ENCODE assay signal across 9 mouse cellular contexts in genomic region chr2:35583406-35583805, GRCm38 (mm10). TPM values are rescaled to one million over a fixed set of nuclear protein-coding genes. Genes with fewer than 3 reads are reported as not detected.
DNase-seq lines count a peak whose midpoint lies in the region; ATAC-seq lines count a peak whose summit lies in the region.
"Had no signal": no experiment of that assay in that cellular context is flagged by ENCODE, and none has a peak within 500 bp of the region (broad histone marks: within the 10 kb centered on the region; RNA-seq: fewer than 3 reads in every experiment).

No protein-coding gene starts in this region.

- no peak for ATAC-seq in forebrain, embryonic 12.5 days (ENCODE audit: low FRiP score)
- no peak for ATAC-seq in forebrain, embryonic 16.5 days
- no peak for ATAC-seq in liver, embryonic 15.5 days (ENCODE audit: insufficient read depth)
- ATAC-seq in neural tube, embryonic 14.5 days (ENCODE audit: low read depth): no peak
- ATAC-seq: Patski had no signal

- peak overlapping the region; percentile 98 for H3K4me2 ChIP-seq in forebrain, embryonic 12.5 days
- H3K4me2 ChIP-seq in forebrain, embryonic 16.5 days (ENCODE audit: low read length): no peak overlapping the region
- peak overlapping the region; percentile 63 for H3K4me2 ChIP-seq in liver, embryonic 15.5 days
- H3K4me2 ChIP-seq in neural tube, embryonic 14.5 days (ENCODE audit: low read depth, low read length): peak overlapping the region; percentile 86; the same call in 1 of the 2 replicates

- H3K27ac ChIP-seq in forebrain, embryonic 12.5 days: no peak overlapping the region
- H3K27ac ChIP-seq in forebrain, embryonic 16.5 days (ENCODE audit: low read length): no peak overlapping the region
- H3K27ac ChIP-seq in liver, embryonic 15.5 days (replicated peaks): no peak overlapping the region
- no peak overlapping the region for H3K27ac ChIP-seq in neural tube, embryonic 14.5 days (ENCODE audit: low read depth, low read length)

- 43% methylated on average over 5 of the region's 5 CpGs for WGBS in forebrain, embryonic 12.5 days
- 59% methylated on average over 5 of the region's 5 CpGs for WGBS in forebrain, embryonic 16.5 days
- 44% methylated on average over 5 of the region's 5 CpGs for WGBS in liver, embryonic 15.5 days (ENCODE audit: insufficient replicate concordance)
- 48% methylated on average over 5 of the region's 5 CpGs for WGBS in neural tube, embryonic 14.5 days

- no peak overlapping the region for H3K4me3 ChIP-seq in forebrain, embryonic 12.5 days (replicated peaks)
- no peak overlapping the region for H3K4me3 ChIP-seq in forebrain, embryonic 16.5 days (replicated peaks; ENCODE audit: low read length)
- H3K4me3 ChIP-seq in liver, embryonic 15.5 days (replicated peaks): no peak overlapping the region
- no peak overlapping the region for H3K4me3 ChIP-seq in neural tube, embryonic 14.5 days (ENCODE audit: low read depth, low read length)

- no peaks in the 10 kb centered on the region for H3K36me3 ChIP-seq in forebrain, embryonic 12.5 days (replicated peaks)
- no peaks in the 10 kb centered on the region for H3K36me3 ChIP-seq in forebrain, embryonic 16.5 days (ENCODE audit: control insufficient read depth, insufficient read depth)
- H3K36me3 ChIP-seq in liver, embryonic 15.5 days (replicated peaks): no peaks in the 10 kb centered on the region
- H3K36me3 ChIP-seq in neural tube, embryonic 14.5 days (ENCODE audit: control insufficient read depth, insufficient read depth, low read length): no peaks in the 10 kb centered on the region

- H3K9ac ChIP-seq in forebrain, embryonic 12.5 days: no peak overlapping the region
- H3K9ac ChIP-seq in forebrain, embryonic 16.5 days (replicated peaks; ENCODE audit: low read depth, low read length): no peak overlapping the region
- no peak overlapping the region for H3K9ac ChIP-seq in liver, embryonic 15.5 days
- H3K9ac ChIP-seq in neural tube, embryonic 14.5 days (replicated peaks; ENCODE audit: low read depth, low read length): no peak overlapping the region

- no peaks in the 10 kb centered on the region for H3K9me3 ChIP-seq in forebrain, embryonic 12.5 days
- no peaks in the 10 kb centered on the region for H3K9me3 ChIP-seq in forebrain, embryonic 16.5 days (ENCODE audit: control insufficient read depth, low read length)
- H3K9me3 ChIP-seq in liver, embryonic 15.5 days (replicated peaks): no peaks in the 10 kb centered on the region
- no peaks in the 10 kb centered on the region for H3K9me3 ChIP-seq in neural tube, embryonic 14.5 days (ENCODE audit: control insufficient read depth, low read length)

- DNase-seq in kidney, postnatal 36 days: peak; percentile 20 to 46
- DNase-seq in kidney, postnatal 10 days: no peak
- DNase-seq in layer of hippocampus, adult 9-10 months (ENCODE audit: low spot score): no peak
- no peak for DNase-seq in cerebellum, adult 9-11 months

- peaks cover 92% of the 10 kb centered on the region for H3K27me3 ChIP-seq in forebrain, embryonic 12.5 days
- peaks cover 20% of the 10 kb centered on the region for H3K27me3 ChIP-seq in forebrain, embryonic 16.5 days (replicated peaks; ENCODE audit: control insufficient read depth, insufficient read depth, low read length)
- H3K27me3 ChIP-seq in liver, embryonic 15.5 days: peaks cover 97% of the 10 kb centered on the region
- peaks cover 21% of the 10 kb centered on the region for H3K27me3 ChIP-seq in neural tube, embryonic 14.5 days (ENCODE audit: control insufficient read depth, insufficient read depth, low read length)
- H3K27me3 ChIP-seq: Patski had no signal

- H3K4me1 ChIP-seq in forebrain, embryonic 12.5 days: peaks cover 37% of the 10 kb centered on the region
- peaks cover 19% of the 10 kb centered on the region for H3K4me1 ChIP-seq in forebrain, embryonic 16.5 days (replicated peaks; ENCODE audit: control insufficient read depth, insufficient read depth, low read length)
- H3K4me1 ChIP-seq in liver, embryonic 15.5 days (replicated peaks): peaks cover 4% of the 10 kb centered on the region; the same call in 1 of the 2 replicates
- H3K4me1 ChIP-seq in neural tube, embryonic 14.5 days (ENCODE audit: control insufficient read depth, insufficient read depth, low read length): peaks cover 19% of the 10 kb centered on the region

RNA-seq across cellular contexts. Expression of gene Dab2ip, which starts 25.3 kb away (rescaled TPM):
- 36.8 and 56.9 TPM in 2 replicates for polyA plus RNA-seq in forebrain, embryonic 12.5 days (2016; fragmentation: Nextera tagmentation; extraction: Ambion mirVana)
- polyA plus RNA-seq in forebrain, embryonic 16.5 days (2015; fragmentation: Nextera tagmentation; extraction: Ambion mirVana): 39.3 and 42.8 TPM in 2 replicates
- polyA plus RNA-seq in liver, embryonic 15.5 days (2015; fragmentation: Nextera tagmentation; extraction: Ambion mirVana): 5.3 and 7.7 TPM in 2 replicates
- 48.5 and 54.1 TPM in 2 replicates for polyA plus RNA-seq in neural tube, embryonic 14.5 days (2014; fragmentation: Nextera tagmentation; extraction: Ambion mirVana)

Comparison
In these comparisons a context has a peak if more than half of its experiments do, and no peak if none do; other contexts are left out.
1. DNase-seq: peak in kidney, postnatal 36 days (2 of 2); none in kidney, postnatal 10 days (single experiment), layer of hippocampus, adult 9-10 months (single experiment) and cerebellum, adult 9-11 months (single experiment).